Mouse (Mus musculus) MEL-GATA-1-ER (cell line): ENCODE data around the gene Atp12a.
A peak's percentile ranks its signal among the peaks of the same experiment; 100 is the strongest.

Experiments
- DNase-seq: peaks from one replicate; pipeline ENCODE4 v3.0.0-alpha.2; 2012; ENCODE audit warnings: low read depth; ENCODE audit errors: extremely low read depth

Gene Atp12a

DNA sequence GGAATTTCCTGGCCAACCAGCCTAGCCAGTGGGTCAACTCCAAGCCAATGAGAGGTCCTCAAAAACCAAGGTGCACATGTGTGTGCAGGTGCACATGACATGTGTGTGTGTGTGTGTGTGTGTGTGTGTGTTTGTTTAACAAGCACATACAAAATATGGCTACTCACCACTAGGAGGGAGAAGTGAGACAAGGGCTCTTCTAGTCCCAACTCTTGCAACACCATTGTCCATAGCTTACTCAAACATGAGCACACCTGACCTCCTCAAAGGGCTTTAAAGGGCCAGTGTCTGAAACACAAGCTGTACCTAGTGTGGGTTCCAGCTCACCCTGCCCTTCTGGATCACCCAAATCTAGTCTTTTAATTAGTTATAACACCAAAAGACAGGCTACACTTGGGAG lies 12.9 kb downstream of the Atp12a start:
- DNase-seq: no peak

DNA sequence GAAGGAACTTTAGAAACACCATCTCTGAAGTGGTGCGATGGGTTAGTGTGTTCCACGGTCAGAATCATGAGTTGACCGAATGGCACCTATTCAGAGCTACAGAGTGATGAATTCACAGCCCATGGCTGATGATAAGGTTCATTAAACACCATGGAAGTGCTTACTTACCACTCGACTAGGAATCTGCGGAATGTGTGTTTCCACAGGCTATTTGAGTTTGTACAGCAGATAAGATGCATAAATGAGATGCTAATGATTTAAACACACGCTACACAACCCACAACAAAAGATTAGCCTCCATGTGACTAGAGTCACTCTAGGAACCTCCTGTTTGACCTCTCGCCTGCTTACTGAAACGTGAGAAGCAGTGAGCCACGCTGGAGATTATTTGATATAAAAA lies 14.5 kb downstream of the Atp12a start:
- no peak for DNase-seq

- no peak for DNase-seq
These were observed 17.5 kb downstream of the Atp12a start for GRCm38 (mm10) chr14:56382366-56382765.

DNA sequence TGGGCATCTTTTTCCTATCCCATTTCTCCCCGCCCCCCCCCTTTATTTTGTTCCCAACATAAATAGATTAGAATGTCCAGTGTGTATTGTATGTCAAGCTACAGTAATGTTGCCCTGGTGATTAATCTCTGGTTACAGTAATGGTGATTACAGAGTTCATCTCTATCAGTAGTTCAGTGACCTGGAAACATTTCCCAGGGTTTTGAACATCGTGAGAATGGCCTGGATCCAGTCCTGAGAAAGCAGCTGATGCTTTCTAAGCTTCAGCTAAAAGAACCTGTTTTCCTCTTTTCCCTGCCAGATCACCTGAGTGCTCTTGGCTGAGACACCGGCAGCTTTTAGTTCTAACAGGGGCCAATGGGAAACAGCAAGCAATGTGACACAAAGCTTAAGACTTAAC lies 25.4 kb downstream of the Atp12a start:
- DNase-seq: no peak

DNA sequence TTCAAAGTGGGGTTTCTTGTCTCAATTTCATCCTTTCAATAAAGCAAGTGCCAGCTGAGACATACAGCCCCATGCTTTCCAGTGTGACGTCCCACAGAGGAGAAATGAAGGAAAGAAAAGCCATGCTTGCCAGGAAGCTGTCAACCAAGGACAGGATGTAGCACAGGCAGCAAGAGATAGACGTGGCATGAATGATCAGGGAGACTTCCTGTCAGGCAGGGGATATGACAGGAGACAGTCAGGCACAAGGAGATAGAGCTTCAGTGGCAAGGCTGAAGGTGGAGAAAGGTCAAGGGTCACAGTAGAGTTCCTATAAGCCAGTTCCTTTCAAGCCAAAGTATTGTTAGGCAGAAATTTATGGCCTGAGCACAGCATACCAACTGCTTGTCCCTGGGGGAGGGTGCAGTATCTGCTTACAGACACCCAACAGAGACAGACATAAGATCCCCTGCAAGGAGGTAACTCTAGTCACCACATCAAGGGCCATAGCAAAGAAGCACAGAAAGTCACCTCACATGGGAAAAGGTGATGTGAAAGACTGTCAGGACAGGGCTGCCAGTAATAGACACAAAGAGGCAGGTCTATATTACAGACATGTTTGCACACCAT lies 28.9 kb downstream of the Atp12a start:
- no peak for DNase-seq

GRCm38 (mm10) chr14:56398001-56398400 lies 33.1 kb downstream of the Atp12a start:
- peak; percentile 24 for DNase-seq

GRCm38 (mm10) chr14:56402311-56403071 lies 37.6 kb downstream of the Atp12a start, which contains the start of gene Rnf17:
TSS of gene Rnf17 (plus strand) at chr14:56402581.
- DNase-seq: peak; percentile 88

DNA sequence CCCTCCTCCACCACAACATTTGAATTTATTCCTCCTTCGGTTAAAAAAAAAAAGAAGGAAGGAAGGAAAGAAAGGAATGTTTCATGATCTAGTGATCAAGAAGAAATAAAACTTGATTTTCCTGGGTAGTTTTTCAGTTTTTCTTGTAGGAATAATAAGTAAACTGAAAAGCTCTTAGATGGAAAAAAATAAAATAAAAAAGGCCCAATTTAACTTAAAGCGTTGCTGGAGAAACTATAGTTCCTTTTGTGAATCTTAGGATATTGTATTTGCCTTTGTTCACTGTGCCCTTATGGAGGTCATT lies 38.2 kb downstream of the Atp12a start:
- no peak for DNase-seq
